In genomic region chr9:99009069-99009897, GRCm38 (mm10) we compare ENCODE assay signal across 23 mouse cellular contexts. TPM values are rescaled to one million over a fixed set of nuclear protein-coding genes. Genes with fewer than 3 reads are reported as not detected.
DNase-seq lines count a peak whose midpoint lies in the region; ATAC-seq and TF ChIP-seq lines count a peak whose summit lies in the region.
"Had no signal": no experiment of that assay in that cellular context is flagged by ENCODE, and none has a peak within 500 bp of the region (broad histone marks: within the 10 kb centered on the region; RNA-seq: fewer than 3 reads in every experiment).

No protein-coding gene starts in this region.

- H3K79me2 ChIP-seq in CH12.LX (replicated peaks; ENCODE audit: control insufficient read depth, extremely low read depth, insufficient read depth, poor library complexity, severe bottlenecking), result no peaks in the 10 kb centered on the region

- dilution Hi-C loops in CH12.LX (cut with MboI; ENCODE audit: extremely low pct_ligation_motif_present, extremely low pct_unique_long_range_greater_than_20kb, low sequenced_read_pairs), result no loop called here

- H3K27me3 ChIP-seq in kidney, embryonic 16.5 days (ENCODE audit: insufficient read depth, low read length), result no peaks in the 10 kb centered on the region
- no peaks in the 10 kb centered on the region for H3K27me3 ChIP-seq in CH12.LX (replicated peaks)
- H3K27me3 ChIP-seq in small intestine, adult 2 months (ENCODE audit: control insufficient read depth, insufficient read depth, low read length), result no peaks in the 10 kb centered on the region
- no peaks in the 10 kb centered on the region for H3K27me3 ChIP-seq in neural tube, embryonic 15.5 days (replicated peaks)
- H3K27me3 ChIP-seq: liver, embryonic 12.5 days had no signal

- TF ChIP-seq POLR2A in CH12.LX (IDR thresholded peaks at IDR 0.05; ENCODE audit: low read depth, low read length), result no peak
- TF ChIP-seq POLR2A in small intestine, adult 2 months (IDR thresholded peaks at IDR 0.05; ENCODE audit: low read depth, low read length), result no peak

- no peak overlapping the region for H3K27ac ChIP-seq in kidney, embryonic 16.5 days (ENCODE audit: low read length)
- H3K27ac ChIP-seq in CH12.LX (ENCODE audit: insufficient read depth, low read depth), result no peak overlapping the region
- no peak overlapping the region for H3K27ac ChIP-seq in small intestine, adult 2 months (ENCODE audit: insufficient read depth, low read depth, low read length)
- no peak overlapping the region for H3K27ac ChIP-seq in layer of hippocampus, adult 2 months
- no peak overlapping the region for H3K27ac ChIP-seq in neural tube, embryonic 15.5 days (replicated peaks)
- H3K27ac ChIP-seq: liver, embryonic 12.5 days had no signal

- TF ChIP-seq CTCF in CH12.LX (conservative IDR thresholded peaks at IDR 0.05 in 1 of 2, IDR thresholded peaks at IDR 0.05 in 1 of 2; ENCODE audit: low read depth in 2 of 2, low read length in 2 of 2), result no peak
- no peak for TF ChIP-seq CTCF in small intestine, adult 2 months (IDR thresholded peaks at IDR 0.05; ENCODE audit: extremely low read depth, insufficient read length, insufficient replicate concordance, low read depth, low read length)
- no peak for TF ChIP-seq CTCF in layer of hippocampus, adult 2 months (conservative IDR thresholded peaks at IDR 0.05)

- no peak for DNase-seq in kidney, postnatal 4 days
- DNase-seq in CH12.LX (ENCODE audit: extremely low read depth), result no peak
- DNase-seq in layer of hippocampus, adult 2 months (ENCODE audit: low spot score in 2 of 2), result no peak
- DNase-seq: adrenal gland, postnatal 36 days; cerebellum, adult 11 months; cerebellum, postnatal 36 days; kidney, postnatal 14 days; lung, postnatal 10 days; retina, postnatal 1 day had no signal

- no peak overlapping the region for H3K9ac ChIP-seq in kidney, embryonic 16.5 days (replicated peaks; ENCODE audit: low read length)
- H3K9ac ChIP-seq in CH12.LX (ENCODE audit: insufficient read depth, low read depth), result peak overlapping the region; percentile 31; the same call in 1 of the 2 replicates
- H3K9ac ChIP-seq in neural tube, embryonic 15.5 days (replicated peaks), result no peak overlapping the region
- H3K9ac ChIP-seq: liver, embryonic 12.5 days had no signal

- H3K4me2 ChIP-seq in kidney, embryonic 16.5 days (replicated peaks; ENCODE audit: low read depth, low read length), result no peak overlapping the region
- peak overlapping the region; percentile 80 for H3K4me2 ChIP-seq in CH12.LX (ENCODE audit: insufficient read depth, low read depth, poor library complexity, severe bottlenecking)
- H3K4me2 ChIP-seq in neural tube, embryonic 15.5 days, result no peak overlapping the region
- H3K4me2 ChIP-seq: liver, embryonic 12.5 days had no signal

- H3K4me1 ChIP-seq in kidney, embryonic 16.5 days (ENCODE audit: insufficient read depth, low read length), result no peaks in the 10 kb centered on the region
- H3K4me1 ChIP-seq in CH12.LX (ENCODE audit: control insufficient read depth in 1 of 2, insufficient read depth in 2 of 2), result peaks cover 0 to 8% of the 10 kb centered on the region in 2 experiments; a peak in 1 of 4 replicates
- H3K4me1 ChIP-seq in small intestine, adult 2 months (ENCODE audit: control insufficient read depth, insufficient read depth, insufficient read length, low read length), result peaks cover 2% of the 10 kb centered on the region; the same call in 1 of the 2 replicates
- no peaks in the 10 kb centered on the region for H3K4me1 ChIP-seq in neural tube, embryonic 15.5 days
- H3K4me1 ChIP-seq: liver, embryonic 12.5 days had no signal

- H3K9me3 ChIP-seq in kidney, embryonic 16.5 days (ENCODE audit: low read length), result no peaks in the 10 kb centered on the region
- no peaks in the 10 kb centered on the region for H3K9me3 ChIP-seq in CH12.LX (replicated peaks; ENCODE audit: low read length)
- H3K9me3 ChIP-seq in neural tube, embryonic 15.5 days (replicated peaks), result no peaks in the 10 kb centered on the region
- H3K9me3 ChIP-seq: liver, embryonic 12.5 days had no signal

- 60% methylated on average over 12 of the region's 12 CpGs for WGBS in kidney, embryonic 16.5 days
- WGBS in small intestine, adult 2 months, result 69% methylated on average over 12 of the region's 12 CpGs
- WGBS in neural tube, embryonic 15.5 days, result 81% methylated on average over 12 of the region's 12 CpGs

- TF ChIP-seq EP300 in CH12.LX (IDR thresholded peaks at IDR 0.05; ENCODE audit: low read length), result no peak

- no peak for TF ChIP-seq RAD21 in CH12.LX (IDR thresholded peaks at IDR 0.05; ENCODE audit: low read depth, low read length)

- H3K36me3 ChIP-seq in kidney, embryonic 16.5 days (ENCODE audit: insufficient read depth, low read length), result no peaks in the 10 kb centered on the region
- H3K36me3 ChIP-seq in CH12.LX (replicated peaks in 1 of 2; ENCODE audit: control insufficient read depth in 1 of 2, insufficient read depth in 1 of 2, low read length in 1 of 2), result peaks cover 0 to 9% of the 10 kb centered on the region in 2 experiments
- peaks cover 26% of the 10 kb centered on the region for H3K36me3 ChIP-seq in small intestine, adult 2 months (ENCODE audit: control insufficient read depth, insufficient read depth, low read length)
- H3K36me3 ChIP-seq in neural tube, embryonic 15.5 days, result peaks cover 12% of the 10 kb centered on the region
- H3K36me3 ChIP-seq: liver, embryonic 12.5 days had no signal

- no peak overlapping the region for H3K4me3 ChIP-seq in kidney, embryonic 16.5 days (ENCODE audit: low read length)
- H3K4me3 ChIP-seq in CH12.LX (replicated peaks in 1 of 3; ENCODE audit: low read depth in 2 of 3, low read length in 2 of 3, poor library complexity in 1 of 3), result no peak overlapping the region
- peak overlapping the region; percentile 43 for H3K4me3 ChIP-seq in small intestine, adult 2 months (ENCODE audit: low read depth, low read length)
- no peak overlapping the region for H3K4me3 ChIP-seq in layer of hippocampus, adult 2 months
- H3K4me3 ChIP-seq in neural tube, embryonic 15.5 days (replicated peaks), result no peak overlapping the region
- H3K4me3 ChIP-seq: liver, embryonic 12.5 days had no signal

- 0 out of 2 replicates have a peak, but pooled peaks have one; percentile 19 for ATAC-seq in kidney, embryonic 16.5 days (ENCODE audit: low FRiP score, low TSS enrichment)
- ATAC-seq in granulocyte monocyte progenitor cell, adult 5-6 weeks (replicated peaks; ENCODE audit: poor library complexity, severe bottlenecking), result peak; percentile 47
- no peak for ATAC-seq in neural tube, embryonic 15.5 days (ENCODE audit: low FRiP score)
- ATAC-seq: intestine, postnatal 0 days; liver, embryonic 12.5 days had no signal

- in situ Hi-C loops in CH12.LX (cut with MboI; ENCODE audit: low pct_ligation_motif_present, low pct_unique_long_range_greater_than_20kb, low sequenced_read_pairs), result no loop called here

TF ChIP-seq in CH12.LX, 34 proteins besides CTCF, POLR2A, EP300 and RAD21:
- TF ChIP-seq ZNF384 (IDR thresholded peaks at IDR 0.05; ENCODE audit: low read depth, low read length), result peak; percentile 73
- TF ChIP-seq MXI1 (IDR thresholded peaks at IDR 0.05; ENCODE audit: low read depth, low read length), result no peak

RNA-seq across cellular contexts. Expression of gene Faim, which starts 23.1 kb away (rescaled TPM):
- polyA plus RNA-seq in kidney, embryonic 16.5 days (2015; fragmentation: Nextera tagmentation; extraction: Ambion mirVana), result 46.1 and 46.9 TPM in 2 replicates
- total RNA-seq in CH12.LX (2012; rRNA removed), result 34.5 and 35.7 TPM in 2 replicates
- total RNA-seq in CH12.LX (2014; rRNA removed), result 52.4 and 57.9 TPM in 2 replicates
- polyA plus RNA-seq in CH12.LX (2012; ENCODE audit: insufficient read length, low read depth), result 83.5 and 87.7 TPM in 2 replicates
- total RNA-seq in granulocyte monocyte progenitor cell, adult 5-6 weeks (2014; fragmentation: Nextera tagmentation), result 22.2 and 45.9 TPM in 2 replicates
- total RNA-seq in granulocyte monocyte progenitor cell, adult 5-6 weeks (2017), result 98.8 TPM in 2 replicates
- polyA plus RNA-seq in small intestine, adult 2 months (2012; rRNA removed), result 0.85 and 1.2 TPM in 2 replicates
- total RNA-seq in layer of hippocampus, adult 2 months (2021), result 10 to 100 TPM; 60.0 to 61.1 TPM
- polyA plus RNA-seq in neural tube, embryonic 15.5 days (2015; fragmentation: Nextera tagmentation; extraction: Ambion mirVana), result 106 and 117 TPM in 2 replicates

RNA-seq across cellular contexts. Expression of gene Gm1123, which starts 26.2 kb away (rescaled TPM):
- 0.10 and 0.22 TPM in 2 replicates for polyA plus RNA-seq in kidney, embryonic 16.5 days (2015; fragmentation: Nextera tagmentation; extraction: Ambion mirVana)
- total RNA-seq in CH12.LX (2012; rRNA removed), result not detected in 2 replicates
- total RNA-seq in CH12.LX (2014; rRNA removed), result not detected in 2 replicates
- not detected in 2 replicates for polyA plus RNA-seq in CH12.LX (2012; ENCODE audit: insufficient read length, low read depth)
- not detected in 2 replicates for total RNA-seq in granulocyte monocyte progenitor cell, adult 5-6 weeks (2014; fragmentation: Nextera tagmentation)
- not detected in 2 replicates for total RNA-seq in granulocyte monocyte progenitor cell, adult 5-6 weeks (2017)
- 39.4 and 90.3 TPM in 2 replicates for polyA plus RNA-seq in small intestine, adult 2 months (2012; rRNA removed)
- under 1 TPM; 0.22 to 0.38 TPM for total RNA-seq in layer of hippocampus, adult 2 months (2021)
- polyA plus RNA-seq in neural tube, embryonic 15.5 days (2015; fragmentation: Nextera tagmentation; extraction: Ambion mirVana), result 0.50 TPM in 1 of 2 replicates, not detected in the other
- total RNA-seq: adrenal gland, postnatal 36 days; ES-E14; heart, postnatal 36 days; left cerebral cortex, postnatal 36 days; midbrain, postnatal 0 days had no signal
- polyA plus RNA-seq: embryonic facial prominence, embryonic 14.5 days; forebrain, embryonic 11.5 days; liver, embryonic 12.5 days; neural tube, embryonic 14.5 days; thymus, postnatal 0 days had no signal

RNA-seq across cellular contexts. Expression of gene Foxl2, which starts 54.2 kb away (rescaled TPM):
- polyA plus RNA-seq in kidney, embryonic 16.5 days (2015; fragmentation: Nextera tagmentation; extraction: Ambion mirVana), result not detected in 2 replicates
- not detected in 2 replicates for total RNA-seq in CH12.LX (2012; rRNA removed)
- not detected in 2 replicates for total RNA-seq in CH12.LX (2014; rRNA removed)
- polyA plus RNA-seq in CH12.LX (2012; ENCODE audit: insufficient read length, low read depth), result not detected in 2 replicates
- total RNA-seq in granulocyte monocyte progenitor cell, adult 5-6 weeks (2014; fragmentation: Nextera tagmentation), result not detected in 2 replicates
- not detected in 2 replicates for total RNA-seq in granulocyte monocyte progenitor cell, adult 5-6 weeks (2017)
- 0.08 TPM in 1 of 2 replicates, not detected in the other for polyA plus RNA-seq in small intestine, adult 2 months (2012; rRNA removed)
- total RNA-seq in layer of hippocampus, adult 2 months (2021), result 1 to 10 TPM in 1 of 2 experiments, under 1 TPM in 1; 0.92 to 1.0 TPM
- 0.49 and 0.55 TPM in 2 replicates for polyA plus RNA-seq in neural tube, embryonic 15.5 days (2015; fragmentation: Nextera tagmentation; extraction: Ambion mirVana)
- total RNA-seq: adrenal gland, postnatal 36 days; heart, postnatal 36 days had no signal
- polyA plus RNA-seq: intestine, postnatal 0 days; liver, embryonic 12.5 days; thymus, postnatal 0 days had no signal

Comparison
In these comparisons a context has a peak if more than half of its experiments do, and no peak if none do; other contexts are left out.
1. RNA of gene Faim, which starts 23.1 kb away (polyA plus RNA-seq): 106 to 117 TPM in neural tube, embryonic 15.5 days, 83.5 to 87.7 TPM in CH12.LX and 46.1 to 46.9 TPM in kidney, embryonic 16.5 days; 0.85 to 1.2 TPM in small intestine, adult 2 months; every median in the first group is over 10 times any median in the second.
2. RNA of gene Gm1123, which starts 26.2 kb away (polyA plus RNA-seq): 39.4 to 90.3 TPM in small intestine, adult 2 months; 0.10 to 0.22 TPM in kidney, embryonic 16.5 days, 0.50 TPM in neural tube, embryonic 15.5 days and not detected in CH12.LX; every median in the first group is over 10 times any median in the second.